In genomic region chr2:173164946-173165345, GRCm38 (mm10) we compare ENCODE assay signal across 20 mouse cellular contexts. TPM values are rescaled to one million over a fixed set of nuclear protein-coding genes. Genes with fewer than 3 reads are reported as not detected.
"Had no signal": no experiment of that assay in that cellular context is flagged by ENCODE, and none has a peak within 500 bp of the region (broad histone marks: within the 10 kb centered on the region; RNA-seq: fewer than 3 reads in every experiment).

No protein-coding gene starts in this region.

- H3K4me3 ChIP-seq: hindbrain, embryonic 13.5 days; layer of hippocampus, adult 2 months; limb, embryonic 15.5 days; lung, embryonic 15.5 days; megakaryocyte, embryonic 14.5 days; midbrain, embryonic 10.5 days; midbrain, embryonic 15.5 days; neural tube, embryonic 12.5 days; neural tube, embryonic 15.5 days; stomach, embryonic 15.5 days had no signal

- H3K9me3 ChIP-seq: hindbrain, embryonic 13.5 days; limb, embryonic 15.5 days; lung, embryonic 15.5 days; midbrain, embryonic 10.5 days; midbrain, embryonic 15.5 days; neural tube, embryonic 12.5 days; neural tube, embryonic 15.5 days; stomach, embryonic 15.5 days had no signal

- H3K36me3 ChIP-seq: hindbrain, embryonic 13.5 days; limb, embryonic 15.5 days; lung, embryonic 15.5 days; midbrain, embryonic 10.5 days; midbrain, embryonic 15.5 days; neural tube, embryonic 12.5 days; neural tube, embryonic 15.5 days; stomach, embryonic 15.5 days had no signal

- H3K27ac ChIP-seq: hindbrain, embryonic 13.5 days; layer of hippocampus, adult 2 months; limb, embryonic 15.5 days; liver, embryonic 14.5 days; lung, embryonic 15.5 days; midbrain, embryonic 10.5 days; midbrain, embryonic 15.5 days; neural tube, embryonic 12.5 days; neural tube, embryonic 15.5 days; stomach, embryonic 15.5 days had no signal

- H3K4me2 ChIP-seq: hindbrain, embryonic 13.5 days; limb, embryonic 15.5 days; liver, embryonic 11.5 days; lung, embryonic 15.5 days; midbrain, embryonic 15.5 days; neural tube, embryonic 12.5 days; neural tube, embryonic 15.5 days; stomach, embryonic 15.5 days had no signal

- ATAC-seq: hindbrain, embryonic 16.5 days; intestine, postnatal 0 days; liver, postnatal 0 days; midbrain, embryonic 15.5 days had no signal

- H3K9ac ChIP-seq: hindbrain, embryonic 13.5 days; limb, embryonic 15.5 days; liver, embryonic 14.5 days; liver, postnatal 0 days; lung, embryonic 15.5 days; midbrain, embryonic 15.5 days; neural tube, embryonic 12.5 days; neural tube, embryonic 15.5 days; stomach, embryonic 15.5 days had no signal

- H3K4me1 ChIP-seq: lung, embryonic 15.5 days; megakaryocyte, embryonic 14.5 days; midbrain, embryonic 15.5 days had no signal

- H3K27me3 ChIP-seq: midbrain, embryonic 15.5 days had no signal

- DNase-seq: layer of hippocampus, adult 9-11 months; lung, postnatal 10 days; right cerebral cortex, postnatal 25 days had no signal

RNA-seq across cellular contexts. Expression of gene Pck1, which starts 12.1 kb away (rescaled TPM):
- polyA plus RNA-seq: hindbrain, embryonic 13.5 days; hindbrain, embryonic 16.5 days; midbrain, embryonic 10.5 days; midbrain, embryonic 15.5 days; neural tube, embryonic 12.5 days; neural tube, embryonic 15.5 days had no signal

RNA-seq across cellular contexts. Expression of gene Ctcfl, which starts 45.6 kb away (rescaled TPM):
- polyA plus RNA-seq: large intestine, adult 2 months had no signal

RNA-seq across cellular contexts. Expression of gene Zbp1, which starts 53.8 kb away (rescaled TPM):
- polyA plus RNA-seq: hindbrain, embryonic 16.5 days; limb, embryonic 11.5 days; liver, embryonic 11.5 days had no signal
